Mouse (Mus musculus) cortical plate, adult 2 months (tissue): ENCODE results near the gene Prrg4.

ENCODE experiments used
- CTCF ChIP-seq: fragments of 200-500 bp; IDR thresholded peaks from 2 replicates; pipeline ENCODE4 v1.5.1; 2011; ENCODE audit warnings: mild to moderate bottlenecking, control low read depth, low read length; ENCODE audit not compliant: insufficient read depth; ENCODE audit errors: extremely low read depth
- POLR2A ChIP-seq: fragments of 200-500 bp; IDR thresholded peaks from 2 replicates; pipeline ENCODE4 v1.6.1; 2011; ENCODE audit warnings: mild to moderate bottlenecking, low read length, control low read depth; ENCODE audit not compliant: insufficient read depth; ENCODE audit errors: extremely low read depth

- no peak for TF ChIP-seq CTCF
- no peak for TF ChIP-seq POLR2A
Measured at GRCm38 (mm10) chr2:104815561-104816370, 33.9 kb downstream of the Prrg4 start.
